In genomic region chr17:44956671-44957070, GRCm38 (mm10) we compare ENCODE assay signal across 24 mouse cellular contexts.
DNase-seq lines count a peak whose midpoint lies in the region; ATAC-seq lines count a peak whose summit lies in the region.
"Had no signal": no experiment of that assay in that cellular context is flagged by ENCODE, and none has a peak within 500 bp of the region (broad histone marks: within the 10 kb centered on the region; RNA-seq: fewer than 3 reads in every experiment).

No protein-coding gene starts in this region.

- 0 out of 2 replicates have a peak overlapping the region, but pooled peaks have one; percentile 65 for H3K27ac ChIP-seq in embryonic facial prominence, embryonic 11.5 days (replicated peaks; ENCODE audit: low read depth, low read length)
- H3K27ac ChIP-seq: forebrain, embryonic 12.5 days; forebrain, embryonic 15.5 days; hindbrain, embryonic 12.5 days; hindbrain, embryonic 15.5 days had no signal

- H3K4me1 ChIP-seq in embryonic facial prominence, embryonic 11.5 days (ENCODE audit: control insufficient read depth, insufficient read depth, low read length) = no peaks in the 10 kb centered on the region
- H3K4me1 ChIP-seq: forebrain, embryonic 12.5 days; forebrain, embryonic 15.5 days; hindbrain, embryonic 12.5 days; hindbrain, embryonic 15.5 days had no signal

- 45% methylated on average over 2 of the region's 2 CpGs for WGBS in embryonic facial prominence, embryonic 11.5 days

- H3K4me3 ChIP-seq in embryonic facial prominence, embryonic 11.5 days (ENCODE audit: low read depth, low read length) = no peak overlapping the region
- H3K4me3 ChIP-seq: erythroblast, embryonic 14.5 days; forebrain, embryonic 12.5 days; forebrain, embryonic 15.5 days; hindbrain, embryonic 12.5 days; hindbrain, embryonic 15.5 days had no signal

- DNase-seq in embryo, embryonic 11 days = peak; percentile 44
- DNase-seq in embryo, embryonic 9.5 days (ENCODE audit: extremely low spot score) = no peak
- peak; percentile 90 for DNase-seq in embryonic facial prominence, embryonic 11.5 days (ENCODE audit: low spot score)
- DNase-seq in forelimb bud, embryonic 11.5 days (ENCODE audit: low read depth, low spot score) = peak; percentile 36
- DNase-seq in right cerebral cortex, postnatal 4 days = no peak
- DNase-seq in lung, postnatal 4 days = no peak
- DNase-seq in cerebellum, adult 8-10 months = no peak
- DNase-seq: adrenal gland, adult 2 months; adrenal gland, postnatal 14 days; B cell, adult 2 months; cerebellum, adult 11-12 months; cerebellum, adult 9-10 months; gastrocnemius, postnatal 14 days; heart, adult 11 months had no signal

- no peaks in the 10 kb centered on the region for H3K9me3 ChIP-seq in embryonic facial prominence, embryonic 11.5 days (replicated peaks; ENCODE audit: control insufficient read depth, low read length)
- H3K9me3 ChIP-seq: forebrain, embryonic 12.5 days; forebrain, embryonic 15.5 days; G1E; hindbrain, embryonic 12.5 days; hindbrain, embryonic 15.5 days had no signal

- no peak overlapping the region for H3K9ac ChIP-seq in embryonic facial prominence, embryonic 11.5 days (replicated peaks; ENCODE audit: low read length)
- H3K9ac ChIP-seq: forebrain, embryonic 12.5 days; forebrain, embryonic 15.5 days; hindbrain, embryonic 12.5 days; hindbrain, embryonic 15.5 days had no signal

- H3K36me3 ChIP-seq in embryonic facial prominence, embryonic 11.5 days (replicated peaks; ENCODE audit: control insufficient read depth, insufficient read depth, low read depth, low read length) = no peaks in the 10 kb centered on the region
- H3K36me3 ChIP-seq: forebrain, embryonic 12.5 days; forebrain, embryonic 15.5 days; G1E; hindbrain, embryonic 12.5 days; hindbrain, embryonic 15.5 days had no signal

- no peaks in the 10 kb centered on the region for H3K27me3 ChIP-seq in embryonic facial prominence, embryonic 11.5 days (ENCODE audit: control insufficient read depth, insufficient read depth, low read length)
- H3K27me3 ChIP-seq: CH12.LX; forebrain, embryonic 12.5 days; forebrain, embryonic 15.5 days; hindbrain, embryonic 12.5 days; hindbrain, embryonic 15.5 days; Patski had no signal

- ATAC-seq in embryonic facial prominence, embryonic 11.5 days (replicated peaks; ENCODE audit: insufficient number of reproducible peaks, low FRiP score, low TSS enrichment, low read depth) = 0 out of 2 replicates have a peak, but pooled peaks have one; percentile 9
- ATAC-seq: forebrain, embryonic 15.5 days; intestine, postnatal 0 days; Patski had no signal

- no peak overlapping the region for H3K4me2 ChIP-seq in embryonic facial prominence, embryonic 11.5 days (ENCODE audit: low read depth, low read length)
- H3K4me2 ChIP-seq: forebrain, embryonic 12.5 days; forebrain, embryonic 15.5 days; heart, embryonic 11.5 days; hindbrain, embryonic 12.5 days; hindbrain, embryonic 15.5 days had no signal

Comparison
In these comparisons a context has a peak if more than half of its experiments do, and no peak if none do; other contexts are left out.
1. DNase-seq: peak in embryo, embryonic 11 days (single experiment), embryonic facial prominence, embryonic 11.5 days (single experiment) and forelimb bud, embryonic 11.5 days (single experiment); none in embryo, embryonic 9.5 days (single experiment), right cerebral cortex, postnatal 4 days (single experiment), lung, postnatal 4 days (0 of 2) and cerebellum, adult 8-10 months (single experiment).